Mouse (Mus musculus): Measurements from ENCODE around the gene B230104I21Rik.

DNA sequence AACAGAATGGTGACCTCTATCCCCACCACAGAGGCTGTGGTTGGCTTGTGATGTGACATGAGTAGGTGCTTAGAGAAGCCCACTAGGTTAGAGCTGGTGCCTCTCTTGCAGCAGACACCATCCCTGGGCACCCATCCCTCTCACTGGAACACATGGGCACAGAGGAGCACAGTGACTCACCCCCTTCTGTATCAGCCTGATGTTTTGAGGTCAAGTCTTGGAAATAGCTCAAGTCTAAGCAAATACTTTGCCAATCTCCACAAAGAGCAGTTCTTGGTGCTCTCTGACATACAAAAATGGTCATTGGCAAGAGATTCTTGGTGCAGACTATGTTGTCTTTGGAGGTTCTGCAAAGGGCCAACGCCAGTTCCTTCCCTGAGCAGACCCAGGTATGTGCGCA lies 42.9 kb downstream of the B230104I21Rik start:
- no peak for TF ChIP-seq CTCF (IDR thresholded peaks at IDR 0.05; ENCODE audit: borderline replicate concordance, extremely low read depth, insufficient read depth, insufficient read length)
- no peak for TF ChIP-seq POLR2A (IDR thresholded peaks at IDR 0.05; ENCODE audit: borderline replicate concordance, extremely low read depth, insufficient read depth, insufficient read length, poor library complexity, severe bottlenecking)
